Mouse (Mus musculus): ENCODE results near the gene Clrn3. TPM values are rescaled to one million over a fixed set of nuclear protein-coding genes. Genes with fewer than 3 reads are reported as not detected.

The Clrn3 gene
- total and polyA plus RNA-seq, 3 experiments = not detected

DNA sequence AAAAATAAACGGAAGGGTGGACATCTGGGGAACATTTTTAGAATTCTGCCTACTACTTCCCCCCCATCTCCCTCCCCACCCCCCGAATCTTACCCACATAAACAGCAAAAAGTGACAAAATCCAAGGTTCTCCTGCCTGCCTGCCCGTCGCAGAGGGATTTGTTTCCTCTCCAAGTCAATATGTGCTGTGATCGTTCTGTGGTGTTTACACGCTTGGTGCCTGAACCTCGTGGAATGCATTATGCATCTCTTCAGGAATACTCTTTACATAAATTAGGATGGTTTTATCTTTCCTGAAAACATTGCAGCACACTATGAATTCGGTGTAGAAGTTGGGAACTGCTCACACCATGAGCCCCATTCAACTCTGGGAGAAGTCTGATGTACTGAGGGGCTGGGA, 35.6 kb upstream of the Clrn3 start:
- Histone ChIP-seq H3K9me3 (replicated peaks; ENCODE audit: insufficient read depth, low read length) (no peaks in the 10 kb centered on the region), H3K9ac (ENCODE audit: control insufficient read depth, low read depth, low read length, poor library complexity, severe bottlenecking) (no peak overlapping the region), H3K36me3 (ENCODE audit: control insufficient read depth in 1 of 2, insufficient read depth in 2 of 2, low read length in 2 of 2) (no peaks in the 10 kb centered on the region), H3K27ac (ENCODE audit: control insufficient read depth, low read depth, low read length) (no peak overlapping the region), H3K79me2 (ENCODE audit: control insufficient read depth, insufficient read depth, low read length, poor library complexity) (no peaks in the 10 kb centered on the region), H3K4me1 (ENCODE audit: control insufficient read depth in 1 of 2, insufficient read depth in 2 of 2, low read length in 2 of 2) (peaks cover 0 to 4% of the 10 kb centered on the region in 2 experiments; a peak in 1 of 4 replicates), H3K27me3 (ENCODE audit: control insufficient read depth in 1 of 2, insufficient read depth in 2 of 2, low read length in 2 of 2) (no peaks in the 10 kb centered on the region), H3K4me3 (ENCODE audit: control insufficient read depth in 1 of 2, insufficient read depth in 1 of 2, low read depth in 2 of 2, low read length in 2 of 2) (no peak overlapping the region)
- no peak for DNase-seq (ENCODE audit: low read depth, low spot score)
- no peak for TF ChIP-seq MAZ (IDR thresholded peaks at IDR 0.05; ENCODE audit: low read depth, low read length)
- TF ChIP-seq ZMIZ1 (IDR thresholded peaks at IDR 0.05; ENCODE audit: low read depth, low read length) = no peak
- no peak for TF ChIP-seq ELF1 (IDR thresholded peaks at IDR 0.05; ENCODE audit: low read depth, low read length)
- no peak for TF ChIP-seq KAT2A (conservative IDR thresholded peaks at IDR 0.05; ENCODE audit: low read depth, low read length)
- no peak for TF ChIP-seq CTCF (IDR thresholded peaks at IDR 0.05 in 2 of 3, conservative IDR thresholded peaks at IDR 0.05 in 1 of 3; ENCODE audit: control insufficient read depth in 1 of 3, insufficient read depth in 1 of 3, low read depth in 2 of 3, low read length in 3 of 3, poor library complexity in 1 of 3, severe bottlenecking in 1 of 3)
- no peak for TF ChIP-seq ZNF384 (IDR thresholded peaks at IDR 0.05; ENCODE audit: low read depth, low read length)
- TF ChIP-seq GABPA (IDR thresholded peaks at IDR 0.05; ENCODE audit: low read depth, low read length) = no peak
- no peak for TF ChIP-seq USF1 (IDR thresholded peaks at IDR 0.05; ENCODE audit: low read depth, low read length)
- no peak for TF ChIP-seq NRF1 (IDR thresholded peaks at IDR 0.05; ENCODE audit: insufficient read depth, low read depth, low read length, poor library complexity, severe bottlenecking)
- TF ChIP-seq EP300 (IDR thresholded peaks at IDR 0.05; ENCODE audit: low read depth in 1 of 2, low read length in 2 of 2) = no peak
- no peak for TF ChIP-seq ZC3H11A (IDR thresholded peaks at IDR 0.05; ENCODE audit: low read depth, low read length)
- no peak for TF ChIP-seq NELFE (IDR thresholded peaks at IDR 0.05; ENCODE audit: low read depth, low read length)
- TF ChIP-seq TBP (IDR thresholded peaks at IDR 0.05; ENCODE audit: low read depth, low read length) = no peak

GRCm38 (mm10) chr7:135560280-135560679, 31.8 kb upstream of the Clrn3 start:
- no peaks in the 10 kb centered on the region for H3K79me2 ChIP-seq (ENCODE audit: control insufficient read depth, insufficient read depth, low read length, poor library complexity)
- peaks cover 0 to 12% of the 10 kb centered on the region in 2 experiments; a peak in 2 of 4 replicates for H3K36me3 ChIP-seq (ENCODE audit: control insufficient read depth in 1 of 2, insufficient read depth in 2 of 2, low read length in 2 of 2)
- H3K9ac ChIP-seq (ENCODE audit: control insufficient read depth, low read depth, low read length, poor library complexity, severe bottlenecking) = no peak overlapping the region
- TF ChIP-seq USF1 (IDR thresholded peaks at IDR 0.05; ENCODE audit: low read depth, low read length) = no peak
- TF ChIP-seq SMC3 (IDR thresholded peaks at IDR 0.05; ENCODE audit: low read depth, low read length) = no peak
- TF ChIP-seq RAD21 (IDR thresholded peaks at IDR 0.05; ENCODE audit: low read depth, low read length) = no peak
- TF ChIP-seq POLR2AphosphoS2 (IDR thresholded peaks at IDR 0.05; ENCODE audit: low read length) = no peak
- H3K27ac ChIP-seq (ENCODE audit: control insufficient read depth, low read depth, low read length) = no peak overlapping the region
- H3K27me3 ChIP-seq (ENCODE audit: control insufficient read depth in 1 of 2, insufficient read depth in 2 of 2, low read length in 2 of 2) = no peaks in the 10 kb centered on the region
- DNase-seq (ENCODE audit: low read depth, low spot score) = no peak
- no peaks in the 10 kb centered on the region for H3K9me3 ChIP-seq (replicated peaks; ENCODE audit: insufficient read depth, low read length)
- peaks cover 0 to 15% of the 10 kb centered on the region in 2 experiments for H3K4me1 ChIP-seq (ENCODE audit: control insufficient read depth in 1 of 2, insufficient read depth in 2 of 2, low read length in 2 of 2)
- H3K4me3 ChIP-seq (ENCODE audit: control insufficient read depth in 1 of 2, insufficient read depth in 1 of 2, low read depth in 2 of 2, low read length in 2 of 2) = no peak overlapping the region

All from MEL (cell line).